Comparison of ENCODE assay signal across 35 mouse cellular contexts in genomic region chr16:4547611-4548010, GRCm38 (mm10).
"Had no signal": no experiment of that assay in that cellular context is flagged by ENCODE, and none has a peak within 500 bp of the region (broad histone marks: within the 10 kb centered on the region; RNA-seq: fewer than 3 reads in every experiment).

No protein-coding gene starts in this region.

- H3K9me3 ChIP-seq: heart, embryonic 12.5 days; heart, embryonic 13.5 days; heart, embryonic 15.5 days; hindbrain, embryonic 10.5 days; hindbrain, embryonic 12.5 days; hindbrain, embryonic 13.5 days; hindbrain, embryonic 15.5 days; intestine, embryonic 15.5 days; kidney, embryonic 15.5 days had no signal

- DNase-seq: heart, postnatal 10 days; heart, postnatal 14 days; heart, postnatal 36 days; heart, postnatal 4 days; kidney, adult 11 months; kidney, adult 18-20 months; kidney, adult 2 months; kidney, adult 8-10 months; kidney, adult 9 months; kidney, postnatal 10 days; kidney, postnatal 14 days; kidney, postnatal 25 days; kidney, postnatal 36 days; kidney, postnatal 4 days; layer of hippocampus, adult 9-11 months; layer of hippocampus, postnatal 36 days had no signal

- ATAC-seq: hindbrain, embryonic 16.5 days; hindbrain, postnatal 0 days; inflammation-experienced regulatory T-cells, adult 6 months; intestine, embryonic 15.5 days; intestine, embryonic 16.5 days; intestine, postnatal 0 days had no signal

- H3K4me2 ChIP-seq: heart, embryonic 11.5 days; heart, embryonic 12.5 days; heart, embryonic 13.5 days; heart, embryonic 15.5 days; hindbrain, embryonic 12.5 days; hindbrain, embryonic 13.5 days; hindbrain, embryonic 14.5 days; hindbrain, embryonic 15.5 days; intestine, embryonic 15.5 days; kidney, embryonic 15.5 days had no signal

- H3K9ac ChIP-seq: heart, embryonic 12.5 days; heart, embryonic 13.5 days; heart, embryonic 15.5 days; hindbrain, embryonic 12.5 days; hindbrain, embryonic 13.5 days; hindbrain, embryonic 14.5 days; hindbrain, embryonic 15.5 days; intestine, embryonic 15.5 days; kidney, embryonic 15.5 days had no signal

- H3K27me3 ChIP-seq: heart, embryonic 12.5 days; heart, embryonic 13.5 days; heart, embryonic 15.5 days; hindbrain, embryonic 12.5 days; hindbrain, embryonic 13.5 days; hindbrain, embryonic 15.5 days; intestine, embryonic 15.5 days; kidney, embryonic 15.5 days had no signal

- H3K4me3 ChIP-seq: heart, embryonic 12.5 days; heart, embryonic 13.5 days; heart, embryonic 15.5 days; hindbrain, embryonic 10.5 days; hindbrain, embryonic 12.5 days; hindbrain, embryonic 13.5 days; hindbrain, embryonic 15.5 days; intestine, embryonic 15.5 days; kidney, embryonic 15.5 days; layer of hippocampus, adult 2 months; left cerebral cortex, adult 2 months had no signal

- H3K27ac ChIP-seq: heart, embryonic 13.5 days; heart, embryonic 15.5 days; hindbrain, embryonic 10.5 days; hindbrain, embryonic 12.5 days; hindbrain, embryonic 13.5 days; hindbrain, embryonic 14.5 days; hindbrain, embryonic 15.5 days; hindbrain, postnatal 0 days; intestine, embryonic 15.5 days; kidney, embryonic 15.5 days; kidney, postnatal 0 days; layer of hippocampus, adult 2 months; left cerebral cortex, adult 2 months had no signal
